Mouse (Mus musculus) kidney, embryonic 15.5 days (tissue): ENCODE data around the gene Fam207a. TPM values are rescaled to one million over a fixed set of nuclear protein-coding genes. Genes with fewer than 3 reads are reported as not detected.

Source experiments
- ATAC-seq: fragments of 200-750 bp; cut with Nextera tagmentation; replicated peaks from 2 replicates; pipeline ENCODE4 v1.8.0; 2017; ENCODE audit warnings: moderate TSS enrichment; ENCODE audit not compliant: low FRiP score
- H3K27ac ChIP-seq: fragments of 300-500 bp; sonication (generic); 2 replicates; pipeline ENCODE4 v1.5.1; 2015; ENCODE audit warnings: mild to moderate bottlenecking, inconsistent platforms
- H3K27me3 ChIP-seq: fragments of 300-500 bp; sonication (generic); 2 replicates; pipeline ENCODE4 v1.6.1; 2015; ENCODE audit warnings: inconsistent platforms
- H3K36me3 ChIP-seq: fragments of 300-500 bp; sonication (generic); 2 replicates; pipeline ENCODE4 v1.6.1; 2015; ENCODE audit warnings: inconsistent platforms
- H3K4me1 ChIP-seq: fragments of 300-500 bp; sonication (generic); 2 replicates; pipeline ENCODE4 v1.6.1; 2015; ENCODE audit warnings: inconsistent platforms
- H3K4me2 ChIP-seq: fragments of 300-500 bp; sonication (generic); 2 replicates; pipeline ENCODE4 v1.6.1; 2015; ENCODE audit warnings: moderate library complexity, mild to moderate bottlenecking, inconsistent platforms
- H3K4me3 ChIP-seq: fragments of 300-500 bp; sonication (generic); replicated peaks from 2 replicates; pipeline ENCODE4 v1.5.1; 2015; ENCODE audit warnings: mild to moderate bottlenecking, inconsistent platforms
- H3K9ac ChIP-seq: fragments of 300-500 bp; sonication (generic); 2 replicates; pipeline ENCODE4 v1.6.1; 2015; ENCODE audit warnings: mild to moderate bottlenecking, inconsistent platforms
- H3K9me3 ChIP-seq: fragments of 300-500 bp; sonication (generic); replicated peaks from 2 replicates; pipeline ENCODE4 v1.6.1; 2016; ENCODE audit warnings: inconsistent platforms
- WGBS: fragments of 180-500 bp; shearing (Covaris S2); methylation state at CpG from one replicate; pipeline ENCODE4 v1.1.7; 2015; ENCODE audit warnings: mixed read lengths; 5-methylcytosine and 5-hydroxymethylcytosine counted together
- polyA plus RNA-seq: library from polyadenylated mRNA; unstranded; fragments of >200 nt; fragmentation: Nextera tagmentation; extraction: Ambion mirVana; gene quantifications from 2 replicates; pipeline ENCODE4 v1.2.1, GENCODE M21; 2015

Fam207a gene
- polyA plus RNA-seq, 1 experiment from 2014 or later, result 37.2 TPM

- Histone ChIP-seq H3K4me3 (no peak overlapping the region), H3K36me3 (no peaks in the 10 kb centered on the region), H3K9ac (no peak overlapping the region), H3K9me3 (no peaks in the 10 kb centered on the region), H3K4me1 (peaks cover 14% of the 10 kb centered on the region), H3K27ac (no peak overlapping the region), H3K27me3 (no peaks in the 10 kb centered on the region; the same call in 1 of the 2 replicates), H3K4me2 (no peak overlapping the region)
- 67% methylated on average over 2 of the region's 2 CpGs for WGBS
- ATAC-seq, result no peak
Observed at GRCm38 (mm10) chr10:77526488-77526887, 10.9 kb upstream of the Fam207a start.

GRCm38 (mm10) chr10:77523321-77523720, 7.7 kb upstream of the Fam207a start:
- no peak for ATAC-seq
- Histone ChIP-seq H3K36me3 (no peaks in the 10 kb centered on the region), H3K4me2 (no peak overlapping the region), H3K9ac (no peak overlapping the region), H3K27ac (no peak overlapping the region), H3K4me1 (peaks cover 14% of the 10 kb centered on the region), H3K9me3 (no peaks in the 10 kb centered on the region), H3K27me3 (no peaks in the 10 kb centered on the region; the same call in 1 of the 2 replicates), H3K4me3 (no peak overlapping the region)
- 64% methylated on average over 7 of the region's 7 CpGs for WGBS

GRCm38 (mm10) chr10:77522746-77523145, 7.2 kb upstream of the Fam207a start:
- Histone ChIP-seq H3K9me3 (no peaks in the 10 kb centered on the region), H3K36me3 (no peaks in the 10 kb centered on the region), H3K4me3 (peak overlapping the region; percentile 35), H3K4me2 (peak overlapping the region; percentile 69), H3K27ac (no peak overlapping the region), H3K27me3 (no peaks in the 10 kb centered on the region; the same call in 1 of the 2 replicates), H3K4me1 (peaks cover 14% of the 10 kb centered on the region), H3K9ac (peak overlapping the region; percentile 38)
- 56% methylated on average over 12 of the region's 12 CpGs for whole genome bisulfite sequencing
- ATAC-seq, result no peak

- H3K27me3 ChIP-seq, result no peaks in the 10 kb centered on the region; the same call in 1 of the 2 replicates
- no peaks in the 10 kb centered on the region for H3K36me3 ChIP-seq
- ATAC-seq, result no peak
- H3K4me2 ChIP-seq, result peak overlapping the region; percentile 69
- WGBS, result 14% methylated on average over 18 of the region's 18 CpGs
- no peaks in the 10 kb centered on the region for H3K9me3 ChIP-seq
- H3K27ac ChIP-seq, result no peak overlapping the region
- peaks cover 17% of the 10 kb centered on the region for H3K4me1 ChIP-seq
- peak overlapping the region; percentile 35 for H3K4me3 ChIP-seq
- H3K9ac ChIP-seq, result peak overlapping the region; percentile 38
Observed at GRCm38 (mm10) chr10:77522021-77522731, 6.6 kb upstream of the Fam207a start.

GRCm38 (mm10) chr10:77520497-77520896, 4.9 kb upstream of the Fam207a start:
- no peak overlapping the region for H3K27ac ChIP-seq
- peaks cover 30% of the 10 kb centered on the region for H3K4me1 ChIP-seq
- 87% methylated on average over 5 of the region's 5 CpGs for WGBS
- H3K9me3 ChIP-seq, result no peaks in the 10 kb centered on the region
- no peak overlapping the region for H3K4me3 ChIP-seq
- H3K36me3 ChIP-seq, result no peaks in the 10 kb centered on the region
- no peaks in the 10 kb centered on the region; the same call in 1 of the 2 replicates for H3K27me3 ChIP-seq
- H3K9ac ChIP-seq, result no peak overlapping the region
- ATAC-seq, result no peak
- H3K4me2 ChIP-seq, result no peak overlapping the region

GRCm38 (mm10) chr10:77519191-77519590, 3.6 kb upstream of the Fam207a start:
- ATAC-seq, result no peak
- Histone ChIP-seq H3K4me3 (no peak overlapping the region), H3K36me3 (peaks cover 3% of the 10 kb centered on the region; the same call in 1 of the 2 replicates), H3K9ac (no peak overlapping the region), H3K4me1 (peaks cover 40% of the 10 kb centered on the region), H3K27ac (no peak overlapping the region), H3K4me2 (no peak overlapping the region), H3K27me3 (no peaks in the 10 kb centered on the region; the same call in 1 of the 2 replicates), H3K9me3 (no peaks in the 10 kb centered on the region)
- WGBS, result 67% methylated on average over 3 of the region's 3 CpGs

- H3K4me3 ChIP-seq, result no peak overlapping the region
- H3K27ac ChIP-seq, result no peak overlapping the region
- no peaks in the 10 kb centered on the region; the same call in 1 of the 2 replicates for H3K27me3 ChIP-seq
- H3K4me1 ChIP-seq, result peaks cover 35% of the 10 kb centered on the region
- H3K9me3 ChIP-seq, result no peaks in the 10 kb centered on the region
- peaks cover 14% of the 10 kb centered on the region for H3K36me3 ChIP-seq
- no peak for ATAC-seq
- H3K4me2 ChIP-seq, result no peak overlapping the region
- no peak overlapping the region for H3K9ac ChIP-seq
- WGBS, result 93% methylated on average over 5 of the region's 5 CpGs
Observed at GRCm38 (mm10) chr10:77517801-77518200, 2.2 kb upstream of the Fam207a start.

- peak; percentile 34; the same call in 1 of the 2 replicates for ATAC-seq
- no peaks in the 10 kb centered on the region for H3K9me3 ChIP-seq
- no peak overlapping the region for H3K4me3 ChIP-seq
- WGBS, result 22% methylated on average over 20 of the region's 20 CpGs
- no peak overlapping the region for H3K27ac ChIP-seq
- H3K9ac ChIP-seq, result peak overlapping the region; percentile 22; the same call in 1 of the 2 replicates
- peak overlapping the region; percentile 87 for H3K4me2 ChIP-seq
- no peaks in the 10 kb centered on the region; the same call in 1 of the 2 replicates for H3K27me3 ChIP-seq
- H3K36me3 ChIP-seq, result peaks cover 21% of the 10 kb centered on the region
- peaks cover 29% of the 10 kb centered on the region for H3K4me1 ChIP-seq
Observed at GRCm38 (mm10) chr10:77517066-77517620, 1.6 kb upstream of the Fam207a start.

- Histone ChIP-seq H3K9ac (peak overlapping the region; percentile 90), H3K4me3 (peak overlapping the region; percentile 97), H3K9me3 (no peaks in the 10 kb centered on the region), H3K36me3 (peaks cover 28% of the 10 kb centered on the region), H3K27me3 (no peaks in the 10 kb centered on the region; the same call in 1 of the 2 replicates), H3K4me1 (peaks cover 26% of the 10 kb centered on the region), H3K27ac (peak overlapping the region; percentile 88), H3K4me2 (peak overlapping the region; percentile 87)
- ATAC-seq, result no peak
- 38% methylated on average over 14 of the region's 14 CpGs for WGBS
Observed at GRCm38 (mm10) chr10:77516379-77516951, 880 bp upstream of the Fam207a start.

GRCm38 (mm10) chr10:77510225-77510982, 5.2 kb downstream of the Fam207a start:
- WGBS, result 73% methylated on average over 15 of the region's 15 CpGs
- Histone ChIP-seq H3K4me2 (no peak overlapping the region), H3K4me3 (no peak overlapping the region), H3K27me3 (no peaks in the 10 kb centered on the region), H3K36me3 (peaks cover 75% of the 10 kb centered on the region), H3K4me1 (peaks cover 37% of the 10 kb centered on the region), H3K9ac (no peak overlapping the region), H3K27ac (peak overlapping the region; percentile 54; the same call in 1 of the 2 replicates), H3K9me3 (no peaks in the 10 kb centered on the region)
- ATAC-seq, result no peak

- peaks cover 31% of the 10 kb centered on the region for H3K4me1 ChIP-seq
- 34% methylated on average over 12 of the region's 12 CpGs for WGBS
- H3K4me3 ChIP-seq, result no peak overlapping the region
- H3K4me2 ChIP-seq, result no peak overlapping the region
- ATAC-seq, result peak; percentile 77
- peak overlapping the region; percentile 54 for H3K27ac ChIP-seq
- no peaks in the 10 kb centered on the region for H3K27me3 ChIP-seq
- peaks cover 82% of the 10 kb centered on the region for H3K36me3 ChIP-seq
- H3K9me3 ChIP-seq, result no peaks in the 10 kb centered on the region
- H3K9ac ChIP-seq, result no peak overlapping the region
Observed at GRCm38 (mm10) chr10:77509403-77510187, 6.0 kb downstream of the Fam207a start.
